Mouse (Mus musculus) kidney, embryonic 15.5 days (tissue): ENCODE measurements around the gene Abtb1. TPM values are rescaled to one million over a fixed set of nuclear protein-coding genes. Genes with fewer than 3 reads are reported as not detected.

Experiments used
- ATAC-seq: fragments of 200-750 bp; cut with Nextera tagmentation; replicated peaks from 2 replicates; pipeline ENCODE4 v1.8.0; 2017; ENCODE audit warnings: moderate TSS enrichment; ENCODE audit not compliant: low FRiP score
- H3K27ac ChIP-seq: fragments of 300-500 bp; sonication (generic); 2 replicates; pipeline ENCODE4 v1.5.1; 2015; ENCODE audit warnings: mild to moderate bottlenecking, inconsistent platforms
- H3K27me3 ChIP-seq: fragments of 300-500 bp; sonication (generic); 2 replicates; pipeline ENCODE4 v1.6.1; 2015; ENCODE audit warnings: inconsistent platforms
- H3K36me3 ChIP-seq: fragments of 300-500 bp; sonication (generic); 2 replicates; pipeline ENCODE4 v1.6.1; 2015; ENCODE audit warnings: inconsistent platforms
- H3K4me1 ChIP-seq: fragments of 300-500 bp; sonication (generic); 2 replicates; pipeline ENCODE4 v1.6.1; 2015; ENCODE audit warnings: inconsistent platforms
- H3K4me2 ChIP-seq: fragments of 300-500 bp; sonication (generic); 2 replicates; pipeline ENCODE4 v1.6.1; 2015; ENCODE audit warnings: moderate library complexity, mild to moderate bottlenecking, inconsistent platforms
- H3K4me3 ChIP-seq: fragments of 300-500 bp; sonication (generic); replicated peaks from 2 replicates; pipeline ENCODE4 v1.5.1; 2015; ENCODE audit warnings: mild to moderate bottlenecking, inconsistent platforms
- H3K9ac ChIP-seq: fragments of 300-500 bp; sonication (generic); 2 replicates; pipeline ENCODE4 v1.6.1; 2015; ENCODE audit warnings: mild to moderate bottlenecking, inconsistent platforms
- H3K9me3 ChIP-seq: fragments of 300-500 bp; sonication (generic); replicated peaks from 2 replicates; pipeline ENCODE4 v1.6.1; 2016; ENCODE audit warnings: inconsistent platforms
- WGBS: fragments of 180-500 bp; shearing (Covaris S2); methylation state at CpG from one replicate; pipeline ENCODE4 v1.1.7; 2015; ENCODE audit warnings: mixed read lengths; 5-methylcytosine and 5-hydroxymethylcytosine counted together
- polyA plus RNA-seq: library from polyadenylated mRNA; unstranded; fragments of >200 nt; fragmentation: Nextera tagmentation; extraction: Ambion mirVana; gene quantifications from 2 replicates; pipeline ENCODE4 v1.2.1, GENCODE M21; 2015

Abtb1 gene
- polyA plus RNA-seq, 1 experiment from 2014 or later: 32.4 TPM

GRCm38 (mm10) chr6:88792147-88792691, 49.6 kb downstream of the Abtb1 start:
- no peaks in the 10 kb centered on the region for H3K9me3 ChIP-seq
- ATAC-seq: peak; percentile 80
- H3K9ac ChIP-seq: no peak overlapping the region
- peak overlapping the region; percentile 33; the same call in 1 of the 2 replicates for H3K27ac ChIP-seq
- H3K4me3 ChIP-seq: no peak overlapping the region
- WGBS: 27% methylated on average over 7 of the region's 7 CpGs
- H3K4me1 ChIP-seq: peaks cover 69% of the 10 kb centered on the region
- no peaks in the 10 kb centered on the region for H3K36me3 ChIP-seq
- H3K27me3 ChIP-seq: no peaks in the 10 kb centered on the region
- no peak overlapping the region for H3K4me2 ChIP-seq

- H3K9me3 ChIP-seq: no peaks in the 10 kb centered on the region
- ATAC-seq: no peak
- no peak overlapping the region for H3K4me2 ChIP-seq
- H3K4me1 ChIP-seq: peaks cover 77% of the 10 kb centered on the region
- no peak overlapping the region for H3K27ac ChIP-seq
- H3K9ac ChIP-seq: no peak overlapping the region
- H3K4me3 ChIP-seq: no peak overlapping the region
- H3K27me3 ChIP-seq: no peaks in the 10 kb centered on the region
- WGBS: 36% methylated on average over 9 of the region's 9 CpGs
- no peaks in the 10 kb centered on the region for H3K36me3 ChIP-seq
Observed at GRCm38 (mm10) chr6:88791299-88791698, 50.5 kb downstream of the Abtb1 start.

GRCm38 (mm10) chr6:88788219-88788618, 53.6 kb downstream of the Abtb1 start:
- Histone ChIP-seq H3K4me3 (no peak overlapping the region), H3K9ac (no peak overlapping the region), H3K27me3 (no peaks in the 10 kb centered on the region), H3K9me3 (no peaks in the 10 kb centered on the region), H3K27ac (no peak overlapping the region), H3K4me1 (peaks cover 85% of the 10 kb centered on the region), H3K36me3 (no peaks in the 10 kb centered on the region), H3K4me2 (no peak overlapping the region)
- WGBS: 24% methylated on average over 11 of the region's 11 CpGs
- ATAC-seq: no peak

GRCm38 (mm10) chr6:88787496-88787895, 54.3 kb downstream of the Abtb1 start:
- no peaks in the 10 kb centered on the region for H3K36me3 ChIP-seq
- H3K9ac ChIP-seq: no peak overlapping the region
- peak overlapping the region; percentile 7; the same call in 1 of the 2 replicates for H3K4me2 ChIP-seq
- H3K4me1 ChIP-seq: peaks cover 80% of the 10 kb centered on the region
- H3K27me3 ChIP-seq: no peaks in the 10 kb centered on the region
- peak overlapping the region; percentile 14 for H3K27ac ChIP-seq
- no peaks in the 10 kb centered on the region for H3K9me3 ChIP-seq
- no peak overlapping the region for H3K4me3 ChIP-seq
- no peak for ATAC-seq
- WGBS: 35% methylated on average over 14 of the region's 14 CpGs

- no peak for ATAC-seq
- H3K9me3 ChIP-seq: no peaks in the 10 kb centered on the region
- H3K9ac ChIP-seq: no peak overlapping the region
- H3K4me2 ChIP-seq: no peak overlapping the region
- no peak overlapping the region for H3K4me3 ChIP-seq
- no peaks in the 10 kb centered on the region for H3K27me3 ChIP-seq
- WGBS: 72% methylated on average over 15 of the region's 15 CpGs
- peak overlapping the region; percentile 48; the same call in 1 of the 2 replicates for H3K27ac ChIP-seq
- peaks cover 74% of the 10 kb centered on the region for H3K4me1 ChIP-seq
- no peaks in the 10 kb centered on the region for H3K36me3 ChIP-seq
Observed at GRCm38 (mm10) chr6:88786732-88787445, 54.9 kb downstream of the Abtb1 start.

Other genes starting within 250 kb of the Abtb1 start
- 0.34 and 0.45 TPM in 2 replicates for gene Kbtbd12, start 204.0 kb downstream of the Abtb1 start, polyA plus RNA-seq
- 38.6 and 39.0 TPM in 2 replicates for gene Mgll, start 117.6 kb downstream of the Abtb1 start, polyA plus RNA-seq
- 43.2 and 55.0 TPM in 2 replicates for gene Podxl2, start 33.1 kb upstream of the Abtb1 start, polyA plus RNA-seq
- gene Mcm2, start 56.8 kb upstream of the Abtb1 start, polyA plus RNA-seq: 145 and 158 TPM in 2 replicates
- gene Tpra1, start 60.3 kb upstream of the Abtb1 start, polyA plus RNA-seq: 68.3 and 75.1 TPM in 2 replicates